Mouse (Mus musculus) frontal cortex, postnatal 10 days (tissue): ENCODE measurements around the gene Ctsd.

ENCODE experiments used
- DNase-seq, 2 experiments: peaks; one replicate each; pipeline ENCODE4 v3.0.0; 2022; ENCODE audit warnings: low spot score in 2 of 2, mixed read lengths in 1 of 2

Gene Ctsd

GRCm38 (mm10) chr7:142400112-142400749 lies 12.4 kb upstream of the Ctsd start:
- peak in 1 of 2 experiments; percentile 45 for DNase-seq

GRCm38 (mm10) chr7:142399250-142399649 lies 11.4 kb upstream of the Ctsd start:
- DNase-seq, result no peak

- no peak for DNase-seq
Measured at GRCm38 (mm10) chr7:142398052-142398451, 10.2 kb upstream of the Ctsd start.

- DNase-seq, result no peak
Measured at GRCm38 (mm10) chr7:142396611-142397010, 8.8 kb upstream of the Ctsd start.

- DNase-seq, result no peak
Measured at GRCm38 (mm10) chr7:142395472-142395871, 7.6 kb upstream of the Ctsd start.

- no peak for DNase-seq
Measured at GRCm38 (mm10) chr7:142394261-142395190, 6.7 kb upstream of the Ctsd start.

- DNase-seq, result no peak
Measured at GRCm38 (mm10) chr7:142393191-142393590, 5.4 kb upstream of the Ctsd start.

- DNase-seq, result no peak
Measured at GRCm38 (mm10) chr7:142391609-142392008, 3.8 kb upstream of the Ctsd start.

GRCm38 (mm10) chr7:142391108-142391507 lies 3.3 kb upstream of the Ctsd start:
- no peak for DNase-seq

- DNase-seq, result no peak
Measured at GRCm38 (mm10) chr7:142389961-142390650, 2.3 kb upstream of the Ctsd start.

- no peak for DNase-seq
Measured at GRCm38 (mm10) chr7:142388740-142389139, 902 bp upstream of the Ctsd start.

GRCm38 (mm10) chr7:142388198-142388597 lies 360 bp upstream of the Ctsd start:
- DNase-seq, result no peak

GRCm38 (mm10) chr7:142386621-142387201 lies 1.1 kb downstream of the Ctsd start:
- no peak for DNase-seq

GRCm38 (mm10) chr7:142385742-142386403 lies 2.0 kb downstream of the Ctsd start:
- no peak for DNase-seq

GRCm38 (mm10) chr7:142384306-142384705 lies 3.5 kb downstream of the Ctsd start:
- DNase-seq, result no peak

- no peak for DNase-seq
Measured at GRCm38 (mm10) chr7:142382567-142382966, 5.3 kb downstream of the Ctsd start, which contains the start of gene Gm49369. Gm49369 (minus strand) TSS chr7:142382667.

GRCm38 (mm10) chr7:142381175-142381574 lies 6.7 kb downstream of the Ctsd start:
- no peak for DNase-seq

GRCm38 (mm10) chr7:142379186-142379585 lies 8.7 kb downstream of the Ctsd start:
- DNase-seq, result no peak

- DNase-seq, result no peak
Measured at GRCm38 (mm10) chr7:142377233-142377925, 10.5 kb downstream of the Ctsd start.

GRCm38 (mm10) chr7:142376096-142376495 lies 11.7 kb downstream of the Ctsd start:
- DNase-seq, result no peak

GRCm38 (mm10) chr7:142375261-142375724 lies 12.5 kb downstream of the Ctsd start:
- DNase-seq, result no peak
